Mouse (Mus musculus) liver, adult 2 months (tissue): ENCODE data around the gene Nrbp1. TPM values are rescaled to one million over a fixed set of nuclear protein-coding genes. Genes with fewer than 3 reads are reported as not detected.
A peak's percentile ranks its signal among the peaks of the same experiment; 100 is the strongest.
"Not testable (repeated sequence)": the region's sequence is repeated elsewhere in the genome, so short reads cannot be mapped to it uniquely, and the experiment has no call there.

Experiments
- DNase-seq: peaks from one replicate; pipeline ENCODE4 v3.0.0-alpha.2; 2011; ENCODE audit warnings: low read depth, low spot score; ENCODE audit errors: extremely low read depth
- H3K27ac ChIP-seq: fragments of 200-500 bp; replicated peaks from 2 replicates; pipeline ENCODE4 v1.5.1; 2012; ENCODE audit warnings: low read depth, mild to moderate bottlenecking, control low read depth, inconsistent platforms, low read length; ENCODE audit not compliant: insufficient read depth
- H3K27me3 ChIP-seq: fragments of 200-500 bp; 2 replicates; pipeline ENCODE4 v1.6.1; 2012; ENCODE audit warnings: mild to moderate bottlenecking, moderate library complexity, low read length, inconsistent platforms; ENCODE audit not compliant: control insufficient read depth, insufficient read depth
- H3K36me3 ChIP-seq: fragments of 200-500 bp; 2 replicates; pipeline ENCODE4 v1.6.1; 2012; ENCODE audit warnings: low read length, inconsistent platforms; ENCODE audit not compliant: control insufficient read depth, insufficient read depth
- H3K4me1 ChIP-seq: fragments of 200-500 bp; 2 replicates; pipeline ENCODE4 v1.6.1; 2011; ENCODE audit warnings: low read length; ENCODE audit not compliant: control insufficient read depth, insufficient read depth
- H3K4me3 ChIP-seq: fragments of 200-500 bp; 2 replicates; pipeline ENCODE4 v1.5.1; 2011; ENCODE audit warnings: low read depth, mild to moderate bottlenecking, control low read depth, low read length, moderate library complexity; ENCODE audit not compliant: insufficient read depth
- H3K79me2 ChIP-seq: fragments of 200-500 bp; 2 replicates; pipeline ENCODE4 v1.6.1; 2012; ENCODE audit warnings: inconsistent platforms, mild to moderate bottlenecking, low read length, moderate library complexity; ENCODE audit not compliant: control insufficient read depth, insufficient read depth
- H3K9ac ChIP-seq: fragments of 200-500 bp; 2 replicates; pipeline ENCODE4 v1.6.1; 2012; ENCODE audit warnings: low read depth, mild to moderate bottlenecking, control low read depth, inconsistent platforms, low read length
- CTCF ChIP-seq: fragments of 200-500 bp; IDR thresholded peaks from 2 replicates; pipeline ENCODE4 v1.5.1; 2011; ENCODE audit warnings: low read depth, low read length, control low read depth
- POLR2A ChIP-seq: fragments of 200-500 bp; IDR thresholded peaks from 2 replicates; pipeline ENCODE4 v1.6.1; 2011; ENCODE audit warnings: low read length, control low read depth; ENCODE audit not compliant: insufficient read depth; ENCODE audit errors: extremely low read depth
- WGBS: fragments of 180-500 bp; shearing (Covaris S2); methylation state at CpG from one replicate; pipeline ENCODE4 v1.1.7; 2018; 5-methylcytosine and 5-hydroxymethylcytosine counted together
- polyA plus RNA-seq: library from polyadenylated mRNA; depleted of rRNA; stranded (reverse); fragments of >200 nt; gene quantifications from 2 replicates; pipeline ENCODE4 v1.2.3, GENCODE M21; 2012
- total RNA-seq: library from RNA; depleted of rRNA; stranded (reverse); fragments of >200 nt; gene quantifications from 2 replicates; pipeline ENCODE4 v1.2.3, GENCODE M21; 2014

Nrbp1 gene
- total and polyA plus RNA-seq, 2 experiments: 51.5 to 112 TPM

GRCm38 (mm10) chr5:31201742-31202590, 38.7 kb upstream of the Nrbp1 start, which contains the start of gene Zfp513:
TSS of gene Zfp513 (minus strand) at chr5:31202303.
- peak; percentile 98 for DNase-seq
- Histone ChIP-seq H3K27ac (peak within 1 kb of the TSS; percentile 81), H3K36me3 (peaks cover 37% of the 10 kb centered on the region), H3K27me3 (no peaks in the 10 kb centered on the region), H3K4me1 (peaks cover 4% of the 10 kb centered on the region), H3K79me2 (peaks cover 7% of the 10 kb centered on the region), H3K4me3 (peak within 1 kb of the TSS; percentile 73), H3K9ac (peak within 1 kb of the TSS; percentile 81)
- 1% methylated on average over 53 of the region's 53 CpGs for WGBS
- TF ChIP-seq POLR2A (peak; percentile 89; the same call in 1 of the 2 replicates), CTCF (no peak)

GRCm38 (mm10) chr5:31202933-31203332, 37.7 kb upstream of the Nrbp1 start:
- Histone ChIP-seq H3K4me1 (peaks cover 4% of the 10 kb centered on the region), H3K27ac (peak overlapping the region; percentile 59; the same call in 1 of the 2 replicates), H3K4me3 (peak overlapping the region; percentile 66), H3K79me2 (peaks cover 7% of the 10 kb centered on the region), H3K36me3 (peaks cover 40% of the 10 kb centered on the region), H3K27me3 (no peaks in the 10 kb centered on the region), H3K9ac (peak overlapping the region; percentile 76; the same call in 1 of the 2 replicates)
- 88% methylated on average over 7 of the region's 7 CpGs for WGBS
- DNase-seq: no peak
- TF ChIP-seq POLR2A: no peak
- no peak for TF ChIP-seq CTCF

- Histone ChIP-seq H3K4me3 (no peak overlapping the region), H3K79me2 (peaks cover 11% of the 10 kb centered on the region), H3K27me3 (no peaks in the 10 kb centered on the region), H3K27ac (no peak overlapping the region), H3K4me1 (peaks cover 4% of the 10 kb centered on the region), H3K9ac (no peak overlapping the region), H3K36me3 (peaks cover 37% of the 10 kb centered on the region)
- DNase-seq: no peak
- no peak for TF ChIP-seq CTCF
- no peak for TF ChIP-seq POLR2A
- WGBS: 97% methylated on average over 2 of the region's 2 CpGs
Measured at GRCm38 (mm10) chr5:31203866-31204265, 36.8 kb upstream of the Nrbp1 start.

GRCm38 (mm10) chr5:31204421-31204820, 36.2 kb upstream of the Nrbp1 start:
- Histone ChIP-seq H3K36me3 (peaks cover 35% of the 10 kb centered on the region), H3K79me2 (peaks cover 11% of the 10 kb centered on the region), H3K27me3 (no peaks in the 10 kb centered on the region), H3K27ac (no peak overlapping the region), H3K4me1 (peaks cover 4% of the 10 kb centered on the region), H3K9ac (no peak overlapping the region), H3K4me3 (no peak overlapping the region)
- TF ChIP-seq CTCF (no peak), POLR2A (no peak)
- WGBS: 94% methylated on average over 6 of the region's 6 CpGs
- DNase-seq: no peak

- not testable (repeated sequence) for H3K9ac ChIP-seq, H3K4me3 ChIP-seq, H3K4me1 ChIP-seq, DNase-seq, H3K27me3 ChIP-seq, H3K27ac ChIP-seq, H3K36me3 ChIP-seq
- H3K79me2 ChIP-seq: peaks cover 20% of the 10 kb centered on the region; the same call in 1 of the 2 replicates
- 79% methylated on average over 6 of the region's 6 CpGs for WGBS
Measured at GRCm38 (mm10) chr5:31216554-31216953, 24.1 kb upstream of the Nrbp1 start.

- no peak for DNase-seq
- H3K4me1 ChIP-seq: peaks cover 10% of the 10 kb centered on the region
- H3K36me3 ChIP-seq: no peaks in the 10 kb centered on the region
- H3K9ac ChIP-seq: no peak overlapping the region
- 42% methylated on average over 7 of the region's 7 CpGs for WGBS
- H3K79me2 ChIP-seq: peaks cover 14% of the 10 kb centered on the region; the same call in 1 of the 2 replicates
- H3K27me3 ChIP-seq: no peaks in the 10 kb centered on the region
- no peak overlapping the region for H3K27ac ChIP-seq
- no peak overlapping the region for H3K4me3 ChIP-seq
- TF ChIP-seq POLR2A (no peak), CTCF (no peak)
Measured at GRCm38 (mm10) chr5:31218294-31218693, 22.4 kb upstream of the Nrbp1 start.
